Mouse (Mus musculus): Measurements from ENCODE around the gene Ccno.
A peak's percentile ranks its signal among the peaks of the same experiment; 100 is the strongest.
"Not testable (repeated sequence)": the region's sequence is repeated elsewhere in the genome, so short reads cannot be mapped to it uniquely, and the experiment has no call there.

Gene Ccno

DNA sequence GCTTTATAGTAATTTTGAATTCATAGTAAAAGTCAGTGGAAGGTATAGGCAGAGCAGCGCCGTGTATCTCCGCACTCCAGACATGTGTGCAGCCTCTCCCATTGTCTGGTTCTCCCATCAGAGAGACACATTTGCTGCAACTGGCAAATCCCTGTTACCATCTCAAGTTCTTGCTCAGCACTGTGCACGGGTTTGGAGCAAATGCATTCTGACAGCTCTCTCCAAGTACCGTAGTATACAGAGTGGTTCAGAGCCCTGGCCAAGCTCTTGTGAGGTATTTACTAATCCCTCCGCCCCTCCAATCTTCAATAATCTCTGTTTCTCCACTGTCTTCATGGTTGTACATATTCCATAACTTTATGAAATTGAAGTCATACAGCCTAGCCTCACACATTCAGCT lies 25.1 kb downstream of the Ccno start:
- DNase-seq, result no peak

DNA sequence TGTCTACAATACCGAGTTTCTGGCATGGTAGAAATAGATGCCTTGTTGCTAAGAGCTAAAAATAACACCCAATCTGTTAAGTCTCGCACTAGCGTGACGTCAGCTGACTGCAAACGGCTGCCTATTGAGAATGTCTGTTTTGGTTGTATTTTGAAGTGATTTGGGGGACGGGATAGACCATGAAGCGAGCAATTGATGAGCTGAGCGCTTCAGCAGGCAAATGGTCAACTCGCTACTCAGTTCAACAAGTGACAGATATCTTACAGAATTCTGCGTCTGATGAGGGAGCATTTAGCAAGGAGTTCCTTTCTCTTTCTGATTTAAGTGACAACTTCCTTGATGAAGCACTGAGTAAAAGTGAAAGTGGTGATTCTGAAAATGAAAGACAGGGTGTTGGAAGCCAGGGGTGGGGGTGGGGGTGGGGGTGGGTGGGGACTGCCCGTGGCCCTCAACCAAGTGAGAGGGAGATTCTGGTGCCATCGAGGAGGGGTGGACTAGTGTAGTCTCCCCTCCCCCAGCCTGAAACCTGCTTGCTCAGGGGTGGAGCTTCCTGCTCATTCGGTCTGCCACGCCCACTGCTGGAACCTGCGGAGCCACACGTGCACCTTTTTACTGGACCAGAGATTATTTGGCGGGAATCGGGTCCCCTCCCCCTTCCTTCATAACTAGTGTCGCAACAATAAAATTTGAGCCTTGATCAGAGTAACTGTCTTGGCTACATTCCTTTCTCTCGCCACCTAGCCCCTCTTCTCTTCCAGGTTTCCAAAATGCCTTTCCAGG lies 25.8 kb downstream of the Ccno start:
- DNase-seq, result not testable (repeated sequence)

DNA sequence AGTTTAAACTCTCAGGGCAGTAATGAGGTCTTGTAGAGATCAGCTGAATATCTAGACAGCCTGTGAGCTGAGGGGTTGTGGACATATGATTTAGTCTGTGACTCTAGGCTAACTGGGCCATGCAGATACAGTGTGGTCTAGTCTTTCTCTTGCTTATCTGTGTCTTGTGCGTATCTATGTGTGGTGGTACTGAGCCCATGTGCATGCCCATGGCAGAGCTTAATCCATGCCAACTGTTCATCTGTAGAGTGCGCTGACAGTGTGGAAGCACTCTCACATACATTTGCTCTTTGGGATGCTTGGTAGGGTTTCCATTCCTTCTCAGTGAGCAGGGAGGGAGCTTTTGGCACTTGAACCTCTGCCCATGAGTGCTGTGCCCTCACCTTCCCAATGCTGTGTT lies 33.9 kb downstream of the Ccno start:
- DNase-seq, result no peak

DNA sequence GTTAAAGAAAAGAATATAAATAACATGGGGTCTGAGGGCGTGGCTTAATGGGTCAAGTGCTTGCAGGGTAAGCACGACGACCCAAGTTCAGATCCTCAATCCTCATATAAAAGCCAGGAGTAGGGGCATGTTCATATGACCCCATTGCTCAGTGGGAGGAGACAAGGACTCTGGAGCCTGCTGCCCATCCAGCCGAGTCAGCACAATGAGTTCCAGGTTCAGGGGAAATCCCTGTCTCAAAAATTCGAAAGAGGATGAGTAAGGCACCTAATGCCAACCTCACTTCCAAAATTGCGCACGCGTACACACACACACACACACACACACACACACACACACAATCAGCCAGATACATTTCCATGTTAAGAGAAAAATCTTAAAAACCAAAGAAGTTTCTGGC lies 34.9 kb downstream of the Ccno start:
- no peak for DNase-seq

DNA sequence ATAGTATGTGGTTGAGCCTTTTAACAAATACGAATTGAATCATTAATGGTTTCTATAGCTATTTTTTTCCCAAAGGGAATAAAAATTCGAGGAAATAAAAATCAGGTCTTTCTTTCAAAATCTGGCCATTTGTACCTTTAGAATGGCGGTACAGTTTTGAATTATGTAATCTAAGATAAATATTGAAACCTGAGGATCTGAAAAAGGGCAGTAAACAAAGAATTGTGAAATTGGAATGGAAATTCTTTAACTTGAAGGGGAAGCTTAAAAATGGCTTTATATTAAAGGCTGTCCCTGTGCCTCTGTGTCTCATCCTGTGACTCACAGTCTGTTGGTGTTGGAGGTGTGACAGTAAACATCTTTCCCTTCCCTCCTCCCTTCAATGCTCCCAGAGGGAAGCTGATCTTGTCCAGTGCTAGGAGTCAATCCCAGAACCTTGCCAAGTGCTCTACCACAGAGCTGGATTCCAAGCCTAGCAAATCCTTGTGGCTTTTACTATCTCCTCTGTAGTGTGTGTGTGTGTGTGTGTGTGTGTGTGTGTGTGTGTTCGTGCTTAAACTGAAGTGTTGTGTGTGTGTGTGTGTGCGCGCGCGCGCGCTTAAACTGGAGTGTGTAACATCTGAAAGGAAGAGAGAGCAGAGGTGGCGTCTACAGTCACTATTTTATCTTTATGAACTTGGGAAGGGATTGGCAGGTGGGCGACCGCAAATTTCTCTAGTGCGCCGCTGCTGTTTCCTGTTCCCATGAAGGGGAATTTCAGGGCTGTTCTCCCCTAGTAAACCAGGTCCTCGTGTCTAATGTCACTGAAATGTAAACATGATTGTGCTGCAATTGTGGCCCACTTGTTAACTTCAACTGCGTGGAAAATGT lies 35.9 kb downstream of the Ccno start:
- DNase-seq, result no peak

DNA sequence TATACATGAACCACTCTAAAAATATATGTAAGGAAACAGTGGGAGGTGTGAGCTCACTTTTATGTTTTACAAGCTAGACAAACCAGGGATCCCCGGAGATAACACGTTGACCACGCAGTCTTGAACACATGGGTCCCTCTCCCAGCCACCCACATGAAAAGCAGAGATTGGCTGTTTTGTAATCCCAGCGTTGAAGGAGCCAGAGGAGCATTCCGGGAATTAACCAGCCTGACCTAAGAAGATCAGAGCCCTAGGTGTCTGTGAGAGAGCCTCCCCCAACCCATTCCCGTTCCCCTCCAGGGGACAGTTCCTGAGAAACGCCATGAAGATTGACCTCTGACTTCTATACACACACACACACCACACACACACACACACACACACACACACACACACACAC lies 43.7 kb downstream of the Ccno start:
- no peak for DNase-seq

DNA sequence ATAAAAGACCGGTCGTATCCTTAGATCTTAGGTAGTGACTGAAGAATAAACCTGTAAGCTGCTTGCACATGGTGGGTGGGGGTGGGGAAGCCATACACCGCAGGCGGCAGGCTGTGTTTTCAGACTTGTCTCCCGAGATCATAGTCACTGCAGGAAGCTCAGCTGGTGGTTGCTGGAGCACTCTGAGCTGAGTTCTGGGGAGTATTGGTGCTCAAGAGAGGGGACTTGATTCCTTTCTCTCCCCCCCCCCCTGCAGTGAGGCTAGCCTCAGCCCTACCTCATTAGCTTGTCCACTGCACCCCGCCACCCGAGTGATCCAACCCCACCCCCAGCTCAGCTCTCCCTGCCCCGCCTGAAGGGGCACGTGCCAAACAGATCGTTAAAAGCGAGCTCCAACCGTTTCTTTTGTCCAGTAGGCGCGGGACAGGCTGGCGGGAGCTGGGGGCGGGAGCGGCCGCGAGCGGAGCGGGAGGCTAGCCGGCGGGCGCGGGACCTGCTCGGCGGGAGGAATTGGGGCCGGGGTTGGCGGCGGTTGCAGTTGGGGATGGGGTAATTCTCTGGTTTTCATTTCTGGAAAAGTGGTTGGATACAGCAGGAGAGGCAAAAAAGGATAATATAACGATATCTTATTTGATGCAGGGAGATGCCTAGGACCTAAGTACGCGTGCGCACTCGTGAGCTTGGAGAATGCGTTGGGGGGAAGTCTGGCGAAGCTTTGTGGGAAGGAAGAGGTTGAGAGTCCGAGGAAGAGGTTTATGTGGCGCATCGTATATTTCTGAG lies 44.4 kb downstream of the Ccno start:
- peak; percentile 19 for DNase-seq

DNA sequence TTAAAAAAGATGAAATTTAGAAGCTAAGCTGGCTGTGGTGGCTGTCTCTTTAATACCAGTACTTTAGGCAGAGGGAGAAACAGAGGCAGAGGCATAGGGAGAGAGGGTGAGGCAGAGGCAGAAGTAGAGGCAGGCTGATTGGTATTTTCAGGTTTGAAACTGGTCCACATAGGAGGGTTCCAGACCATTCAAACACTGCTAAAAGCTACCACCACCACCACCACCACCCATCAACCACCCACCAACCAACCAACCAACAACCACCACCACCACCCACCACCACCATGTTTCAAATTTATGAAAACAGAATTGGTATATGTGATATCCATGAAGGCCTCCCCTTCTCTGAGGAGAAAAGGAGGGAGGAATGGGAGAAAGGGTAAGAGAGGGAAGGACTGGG lies 45.2 kb downstream of the Ccno start:
- no peak for DNase-seq

DNA sequence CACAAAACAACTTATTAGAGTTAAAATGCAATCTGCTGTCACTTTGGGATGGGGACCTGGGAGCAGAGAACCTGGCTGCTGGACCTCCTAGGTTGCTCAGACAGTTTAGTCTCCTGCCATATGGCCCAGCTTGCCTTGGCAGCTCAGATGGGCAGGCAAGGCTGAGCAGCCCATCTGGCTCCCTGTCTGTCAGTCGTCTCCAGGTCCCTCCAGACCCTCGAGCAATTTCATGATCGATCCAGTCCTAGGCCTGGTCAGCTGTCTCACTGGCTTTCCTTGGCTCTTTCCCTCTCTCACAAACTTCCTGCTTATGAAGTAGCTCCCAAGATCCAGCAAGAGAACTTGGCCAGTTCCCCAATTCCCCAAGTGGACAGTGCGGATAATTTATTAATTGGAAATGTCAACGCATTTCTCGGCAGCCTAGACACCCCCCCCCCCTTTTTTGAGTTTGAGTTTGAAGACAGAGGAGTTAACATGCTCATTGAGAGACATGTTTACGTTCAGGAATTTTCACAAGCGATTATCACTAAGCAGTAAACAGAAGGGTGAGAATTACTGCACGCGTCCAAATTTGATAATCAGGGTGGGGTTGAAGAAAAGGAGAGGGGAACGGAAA lies 46.8 kb downstream of the Ccno start:
- peak; percentile 43 for DNase-seq

DNA sequence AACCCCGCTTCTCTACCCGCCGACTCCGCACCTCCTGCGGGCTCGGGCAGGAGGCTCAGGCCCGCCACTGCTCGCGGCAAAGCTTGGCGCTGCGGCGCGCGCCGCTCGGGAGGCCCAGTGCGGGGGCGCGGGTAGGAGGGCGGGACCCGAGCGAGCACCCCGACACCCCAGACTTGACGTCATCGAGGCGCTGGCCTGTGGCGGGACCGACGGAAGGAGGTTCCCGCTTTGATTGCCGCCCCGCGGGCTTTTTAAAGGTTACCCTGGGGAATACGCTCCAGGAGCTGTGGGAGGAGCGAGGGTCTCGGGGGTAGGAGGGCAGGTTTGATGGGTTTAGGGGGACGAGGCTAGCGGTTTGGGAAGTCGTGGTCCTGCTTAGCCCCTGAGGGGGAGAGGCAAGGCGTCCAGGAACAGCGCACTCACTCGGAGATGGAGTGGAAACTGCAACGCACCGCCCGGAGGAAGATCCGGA lies 47.4 kb downstream of the Ccno start, which contains the start of gene Cdc20b:
Cdc20b (plus strand) TSS at position 162 of the 472 bp plus-strand sequence.
- DNase-seq, result peak; percentile 24

DNA sequence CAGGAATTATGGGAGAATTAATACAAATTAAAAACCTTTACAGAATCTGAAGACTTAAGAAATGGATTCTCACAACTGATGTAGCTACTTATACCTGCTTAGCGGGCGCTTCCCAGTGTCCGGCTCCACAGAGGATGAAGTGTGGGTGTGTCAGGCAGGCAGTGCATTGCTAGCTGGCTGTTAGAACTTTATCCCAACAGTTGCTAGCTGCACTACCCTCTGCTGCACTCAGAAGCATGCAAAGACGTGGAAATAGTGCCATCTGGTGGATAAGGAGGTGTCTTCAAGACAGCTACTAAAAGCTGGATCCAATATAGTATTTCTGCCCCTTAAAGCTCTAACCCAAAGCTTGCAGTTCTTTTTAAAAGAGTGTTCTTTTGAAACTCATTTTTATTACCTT lies 48.2 kb downstream of the Ccno start:
- DNase-seq, result peak; percentile 69

All from cerebellum, adult 8-10 months (tissue).